Mouse (Mus musculus) embryonic fibroblast, embryonic 13.5 days (primary cell): ENCODE results near the gene Gm17416. TPM values are rescaled to one million over a fixed set of nuclear protein-coding genes. Genes with fewer than 3 reads are reported as not detected.

Experiments
- H3K27ac ChIP-seq: 2 replicates; pipeline ENCODE4 v1.5.1; 2012; ENCODE audit warnings: low read length, control low read depth, inconsistent platforms; ENCODE audit not compliant: insufficient read depth
- H3K4me1 ChIP-seq: 2 replicates; pipeline ENCODE4 v1.6.1; 2011; ENCODE audit warnings: low read length; ENCODE audit not compliant: control insufficient read depth, insufficient read depth
- H3K4me3 ChIP-seq: 2 replicates; pipeline ENCODE4 v1.5.1; 2011; ENCODE audit warnings: mild to moderate bottlenecking, control low read depth, low read length; ENCODE audit not compliant: insufficient read depth
- CTCF ChIP-seq: IDR thresholded peaks from 2 replicates; pipeline ENCODE4 v1.5.1; 2011; ENCODE audit warnings: mild to moderate bottlenecking, control low read depth, low read length, moderate library complexity, borderline replicate concordance; ENCODE audit not compliant: insufficient read depth
- POLR2A ChIP-seq: IDR thresholded peaks from 2 replicates; pipeline ENCODE4 v1.6.1; 2011; ENCODE audit warnings: low read depth, mild to moderate bottlenecking, control low read depth, low read length, moderate library complexity
- polyA plus RNA-seq: library from polyadenylated mRNA; stranded (reverse); fragments of >200 nt; gene quantifications from 2 replicates; pipeline ENCODE4 v1.2.4, GENCODE M21; 2011; ENCODE audit warnings: low read depth; ENCODE audit not compliant: missing spikeins, insufficient read length

The Gm17416 gene
- polyA plus RNA-seq, 1 experiment: not detected

GRCm38 (mm10) chr2:152604057-152604456 lies 34.9 kb downstream of the Gm17416 start, which contains the start of gene Defb36:
Defb36 (plus strand) TSS chr2:152604327.
- H3K4me3 ChIP-seq: no peak within 1 kb of the TSS
- H3K27ac ChIP-seq: no peak within 1 kb of the TSS
- H3K4me1 ChIP-seq: no peaks in the 10 kb centered on the region; the same call in 1 of the 2 replicates
- TF ChIP-seq POLR2A (no peak), CTCF (no peak)

GRCm38 (mm10) chr2:152607746-152608145 lies 38.6 kb downstream of the Gm17416 start:
- TF ChIP-seq CTCF (no peak), POLR2A (no peak)
- Histone ChIP-seq H3K4me3 (no peak overlapping the region), H3K27ac (no peak overlapping the region), H3K4me1 (no peaks in the 10 kb centered on the region; the same call in 1 of the 2 replicates)

- no peak overlapping the region for H3K4me3 ChIP-seq
- no peak overlapping the region for H3K27ac ChIP-seq
- no peaks in the 10 kb centered on the region; the same call in 1 of the 2 replicates for H3K4me1 ChIP-seq
- TF ChIP-seq POLR2A: no peak
- TF ChIP-seq CTCF: no peak
Measured at GRCm38 (mm10) chr2:152608719-152609118, 39.6 kb downstream of the Gm17416 start.

GRCm38 (mm10) chr2:152612193-152612592 lies 43.1 kb downstream of the Gm17416 start:
- TF ChIP-seq POLR2A (no peak), CTCF (no peak)
- no peaks in the 10 kb centered on the region; the same call in 1 of the 2 replicates for H3K4me1 ChIP-seq
- H3K27ac ChIP-seq: no peak overlapping the region
- H3K4me3 ChIP-seq: no peak overlapping the region

GRCm38 (mm10) chr2:152615563-152615962 lies 46.4 kb downstream of the Gm17416 start:
- TF ChIP-seq POLR2A (no peak), CTCF (0 out of 2 replicates have a peak, but pooled peaks have one; percentile 3)

GRCm38 (mm10) chr2:152616470-152616869 lies 47.3 kb downstream of the Gm17416 start:
- Histone ChIP-seq H3K27ac (no peak overlapping the region), H3K4me1 (no peaks in the 10 kb centered on the region), H3K4me3 (no peak overlapping the region)
- TF ChIP-seq CTCF (no peak), POLR2A (no peak)

More at GRCm38 (mm10) chr2:152615563-152615962, 46.4 kb downstream of the Gm17416 start:
- Histone ChIP-seq H3K27ac (no peak overlapping the region), H3K4me3 (no peak overlapping the region), H3K4me1 (no peaks in the 10 kb centered on the region)

- Histone ChIP-seq H3K4me3 (no peak overlapping the region), H3K4me1 (no peaks in the 10 kb centered on the region), H3K27ac (no peak overlapping the region)
- TF ChIP-seq CTCF (0 out of 2 replicates have a peak, but pooled peaks have one; percentile 6), POLR2A (no peak)
Measured at GRCm38 (mm10) chr2:152617374-152617773, 48.2 kb downstream of the Gm17416 start.

Other genes starting within 250 kb of the Gm17416 start
- gene Rbck1, start 236.7 kb upstream of the Gm17416 start, polyA plus RNA-seq: 59.0 and 79.2 TPM in 2 replicates
- gene Trib3, start 225.3 kb upstream of the Gm17416 start, polyA plus RNA-seq: 49.1 and 85.1 TPM in 2 replicates
- gene Nrsn2, start 192.7 kb upstream of the Gm17416 start, polyA plus RNA-seq: not detected in 2 replicates
- 15.0 and 20.3 TPM in 2 replicates for gene Sox12, start 171.3 kb upstream of the Gm17416 start, polyA plus RNA-seq
- gene Zcchc3, start 154.3 kb upstream of the Gm17416 start, polyA plus RNA-seq: 9.7 and 17.6 TPM in 2 replicates
- 0.30 TPM in 1 of 2 replicates, not detected in the other for gene 6820408C15Rik, start 153.8 kb upstream of the Gm17416 start, polyA plus RNA-seq
- not detected in 2 replicates for gene Defb23, start 104.7 kb upstream of the Gm17416 start, polyA plus RNA-seq
- gene Defb20, start 92.3 kb upstream of the Gm17416 start, polyA plus RNA-seq: not detected in 2 replicates
- not detected in 2 replicates for gene Defb22, start 79.2 kb upstream of the Gm17416 start, polyA plus RNA-seq
- not detected in 2 replicates for gene Defb26, start 57.6 kb upstream of the Gm17416 start, polyA plus RNA-seq
- gene Defb28, start 51.1 kb upstream of the Gm17416 start, polyA plus RNA-seq: not detected in 2 replicates
- gene Defb29, start 29.2 kb upstream of the Gm17416 start, polyA plus RNA-seq: not detected in 2 replicates
- gene Defb21, start 3.4 kb downstream of the Gm17416 start, polyA plus RNA-seq: not detected in 2 replicates
- gene Defb19, start 11.0 kb downstream of the Gm17416 start, polyA plus RNA-seq: not detected in 2 replicates
- not detected in 2 replicates for gene Defb45, start 30.1 kb downstream of the Gm17416 start, polyA plus RNA-seq
- not detected in 2 replicates for gene Defb36, start 35.0 kb downstream of the Gm17416 start, polyA plus RNA-seq
- 1.9 and 2.0 TPM in 2 replicates for gene Defb25, start 53.7 kb downstream of the Gm17416 start, polyA plus RNA-seq
- 3.9 and 4.3 TPM in 2 replicates for gene Rem1, start 57.6 kb downstream of the Gm17416 start, polyA plus RNA-seq
- 141 and 214 TPM in 2 replicates for gene H13, start 100.1 kb downstream of the Gm17416 start, polyA plus RNA-seq
- 19.4 and 24.5 TPM in 2 replicates for gene Mcts2, start 117.7 kb downstream of the Gm17416 start, polyA plus RNA-seq
- gene Id1, start 166.9 kb downstream of the Gm17416 start, polyA plus RNA-seq: 49.1 and 67.7 TPM in 2 replicates
- 0.94 and 1.5 TPM in 2 replicates for gene Cox4i2, start 184.8 kb downstream of the Gm17416 start, polyA plus RNA-seq